Comparison of ENCODE assay signal across 8 mouse cellular contexts in the genomic region with DNA sequence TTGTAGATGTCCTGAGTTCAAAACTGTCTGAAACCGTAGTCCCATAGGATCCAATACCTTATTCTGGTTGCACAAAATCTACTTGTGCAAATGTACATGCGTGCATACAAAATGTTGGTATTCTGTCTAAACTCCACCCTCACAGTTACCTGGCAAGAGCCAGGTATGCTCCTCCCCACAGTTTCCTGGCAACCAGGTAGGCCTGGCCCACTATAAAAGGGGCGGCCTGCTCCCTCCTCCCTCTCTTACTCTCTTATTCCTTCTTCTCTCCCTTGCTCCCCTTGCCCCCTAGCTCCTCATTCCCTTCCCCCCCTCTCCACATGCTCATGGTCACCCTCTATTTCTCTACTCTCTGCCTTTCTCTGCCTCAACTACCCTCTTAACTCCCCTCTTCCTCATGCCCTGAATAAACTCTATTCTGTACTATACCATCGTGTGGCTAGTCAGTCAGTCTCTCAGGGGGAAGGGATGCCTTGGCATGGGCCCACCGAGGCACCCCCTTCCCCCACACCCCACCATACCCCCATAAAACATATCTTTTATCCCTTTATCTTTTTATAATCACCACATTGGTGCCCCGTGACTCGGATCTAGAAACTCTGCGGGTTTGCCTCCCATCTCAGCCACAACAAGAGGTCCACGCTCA. TPM values are rescaled to one million over a fixed set of nuclear protein-coding genes. Genes with fewer than 3 reads are reported as not detected.
DNase-seq lines count a peak whose midpoint lies in the region; ATAC-seq lines count a peak whose summit lies in the region.

No protein-coding gene starts in this region.

- DNase-seq in heart, postnatal 25 days (ENCODE audit: low spot score), result no peak
- no peak for DNase-seq in forebrain, embryonic 14.5 days (ENCODE audit: low spot score)
- no peak for DNase-seq in ovary, postnatal 10 days (ENCODE audit: low spot score)
- DNase-seq in gastrocnemius, adult 8-10 months (ENCODE audit: low spot score in 2 of 2), result no peak
- no peak for DNase-seq in adrenal gland, adult 18-20 months (ENCODE audit: low spot score in 2 of 2)

- H3K9ac ChIP-seq in heart, embryonic 14.5 days (ENCODE audit: low read length), result peak overlapping the region; percentile 49; the same call in 1 of the 2 replicates
- peak overlapping the region; percentile 43 for H3K9ac ChIP-seq in forebrain, embryonic 14.5 days (ENCODE audit: low read length)
- 0 out of 2 replicates have a peak overlapping the region, but pooled peaks have one; percentile 51 for H3K9ac ChIP-seq in limb, embryonic 13.5 days
- no peak overlapping the region for H3K9ac ChIP-seq in midbrain, embryonic 16.5 days (ENCODE audit: low read depth, low read length)

- peak overlapping the region; percentile 58 for H3K4me2 ChIP-seq in heart, embryonic 14.5 days (ENCODE audit: low read length)
- peak overlapping the region; percentile 42 for H3K4me2 ChIP-seq in forebrain, embryonic 14.5 days (ENCODE audit: low read length)
- peak overlapping the region; percentile 56 for H3K4me2 ChIP-seq in limb, embryonic 13.5 days (replicated peaks)
- peak overlapping the region; percentile 56 for H3K4me2 ChIP-seq in midbrain, embryonic 16.5 days (ENCODE audit: low read length)

- no peaks in the 10 kb centered on the region for H3K27me3 ChIP-seq in heart, embryonic 14.5 days (ENCODE audit: control insufficient read depth, insufficient read depth, low read length)
- H3K27me3 ChIP-seq in forebrain, embryonic 14.5 days (replicated peaks; ENCODE audit: control insufficient read depth, insufficient read depth, low read length), result no peaks in the 10 kb centered on the region
- H3K27me3 ChIP-seq in limb, embryonic 13.5 days, result no peaks in the 10 kb centered on the region
- H3K27me3 ChIP-seq in midbrain, embryonic 16.5 days (ENCODE audit: control insufficient read depth, insufficient read depth, low read depth, low read length), result no peaks in the 10 kb centered on the region

- intact Hi-C loops in heart, postnatal 25 days (cut with DNase I), result no loop called here

- no peak for ATAC-seq in heart, embryonic 14.5 days (ENCODE audit: insufficient number of reproducible peaks, insufficient read depth, low FRiP score, low read depth)
- ATAC-seq in forebrain, embryonic 14.5 days, result peak; percentile 15; the same call in 1 of the 2 replicates
- ATAC-seq in limb, embryonic 13.5 days (ENCODE audit: low FRiP score, low read depth), result no peak
- ATAC-seq in midbrain, embryonic 16.5 days, result peak; percentile 54; the same call in 1 of the 2 replicates

- 84% methylated on average over 9 of the region's 9 CpGs for WGBS in heart, embryonic 14.5 days
- 83% methylated on average over 9 of the region's 9 CpGs for WGBS in forebrain, embryonic 14.5 days
- 83% methylated on average over 9 of the region's 9 CpGs for WGBS in limb, embryonic 13.5 days
- WGBS in midbrain, embryonic 16.5 days, result 80% methylated on average over 9 of the region's 9 CpGs

- H3K36me3 ChIP-seq in heart, embryonic 14.5 days (ENCODE audit: control insufficient read depth, insufficient read depth, low read length), result no peaks in the 10 kb centered on the region
- no peaks in the 10 kb centered on the region for H3K36me3 ChIP-seq in forebrain, embryonic 14.5 days (ENCODE audit: control insufficient read depth, insufficient read depth, low read length)
- no peaks in the 10 kb centered on the region for H3K36me3 ChIP-seq in limb, embryonic 13.5 days
- H3K36me3 ChIP-seq in midbrain, embryonic 16.5 days (ENCODE audit: control insufficient read depth, insufficient read depth, low read length), result no peaks in the 10 kb centered on the region

- no peaks in the 10 kb centered on the region for H3K9me3 ChIP-seq in heart, embryonic 14.5 days (ENCODE audit: control insufficient read depth, low read length)
- no peaks in the 10 kb centered on the region for H3K9me3 ChIP-seq in forebrain, embryonic 14.5 days (replicated peaks; ENCODE audit: control insufficient read depth, low read length)
- no peaks in the 10 kb centered on the region for H3K9me3 ChIP-seq in limb, embryonic 13.5 days
- no peaks in the 10 kb centered on the region for H3K9me3 ChIP-seq in midbrain, embryonic 16.5 days (replicated peaks; ENCODE audit: control insufficient read depth, low read length, poor library complexity, severe bottlenecking)

- peaks cover 5 to 6% of the 10 kb centered on the region in 2 experiments; a peak in 3 of 4 replicates for H3K4me1 ChIP-seq in heart, embryonic 14.5 days (ENCODE audit: control insufficient read depth in 2 of 2, insufficient read depth in 2 of 2, low read length in 2 of 2)
- peaks cover 8% of the 10 kb centered on the region for H3K4me1 ChIP-seq in forebrain, embryonic 14.5 days (ENCODE audit: control insufficient read depth, insufficient read depth, low read length)
- peaks cover 12% of the 10 kb centered on the region for H3K4me1 ChIP-seq in limb, embryonic 13.5 days
- H3K4me1 ChIP-seq in midbrain, embryonic 16.5 days (ENCODE audit: control insufficient read depth, insufficient read depth, low read length), result peaks cover 23% of the 10 kb centered on the region

- H3K27ac ChIP-seq in heart, embryonic 14.5 days (replicated peaks in 1 of 2; ENCODE audit: control insufficient read depth in 1 of 2, insufficient read depth in 1 of 2, low read depth in 2 of 2, low read length in 2 of 2), result no peak overlapping the region
- H3K27ac ChIP-seq in forebrain, embryonic 14.5 days (ENCODE audit: low read depth, low read length), result no peak overlapping the region
- H3K27ac ChIP-seq in limb, embryonic 13.5 days, result no peak overlapping the region
- no peak overlapping the region for H3K27ac ChIP-seq in midbrain, embryonic 16.5 days (ENCODE audit: low read length)

- H3K4me3 ChIP-seq in heart, embryonic 14.5 days (ENCODE audit: control insufficient read depth in 1 of 2, insufficient read depth in 1 of 2, low read depth in 1 of 2, low read length in 2 of 2), result peak overlapping the region; percentile 25 to 39; a peak in 3 of 4 replicates
- H3K4me3 ChIP-seq in forebrain, embryonic 14.5 days (ENCODE audit: low read depth, low read length), result no peak overlapping the region
- no peak overlapping the region for H3K4me3 ChIP-seq in limb, embryonic 13.5 days
- no peak overlapping the region for H3K4me3 ChIP-seq in midbrain, embryonic 16.5 days (ENCODE audit: low read depth, low read length)

RNA-seq across cellular contexts. Expression of a gene that starts 31.9 kb away (rescaled TPM):
- 10.7 and 13.7 TPM in 2 replicates for polyA plus RNA-seq in heart, embryonic 14.5 days (2014; fragmentation: Nextera tagmentation; extraction: Ambion mirVana)
- 10 to 100 TPM; 14.1 to 14.5 TPM for total RNA-seq in heart, postnatal 25 days (2021)
- 2.4 and 3.5 TPM in 2 replicates for polyA plus RNA-seq in forebrain, embryonic 14.5 days (2014; fragmentation: Nextera tagmentation; extraction: Ambion mirVana)
- 15.5 and 17.2 TPM in 2 replicates for polyA plus RNA-seq in limb, embryonic 13.5 days (2015; fragmentation: Nextera tagmentation; extraction: Ambion mirVana)
- 1.4 and 2.0 TPM in 2 replicates for polyA plus RNA-seq in midbrain, embryonic 16.5 days (2015; fragmentation: Nextera tagmentation; extraction: Ambion mirVana)
- 1 to 10 TPM; 1.9 to 3.0 (median 2.4) TPM for total RNA-seq in gastrocnemius, adult 8-10 months (2022)
- 10 to 100 TPM; 17.7 to 22.6 TPM for total RNA-seq in adrenal gland, adult 18-20 months (2021)

RNA-seq across cellular contexts. Expression of a gene that starts 33.2 kb away (rescaled TPM):
- polyA plus RNA-seq in heart, embryonic 14.5 days (2014; fragmentation: Nextera tagmentation; extraction: Ambion mirVana), result 47.7 and 52.3 TPM in 2 replicates
- total RNA-seq in heart, postnatal 25 days (2021), result 10 to 100 TPM; 21.0 to 22.3 TPM
- 75.5 and 86.8 TPM in 2 replicates for polyA plus RNA-seq in forebrain, embryonic 14.5 days (2014; fragmentation: Nextera tagmentation; extraction: Ambion mirVana)
- 63.7 and 64.1 TPM in 2 replicates for polyA plus RNA-seq in limb, embryonic 13.5 days (2015; fragmentation: Nextera tagmentation; extraction: Ambion mirVana)
- 53.9 and 59.2 TPM in 2 replicates for polyA plus RNA-seq in midbrain, embryonic 16.5 days (2015; fragmentation: Nextera tagmentation; extraction: Ambion mirVana)
- 10 to 100 TPM; 15.5 to 16.7 (median 16.0) TPM for total RNA-seq in gastrocnemius, adult 8-10 months (2022)
- 10 to 100 TPM; 36.3 to 48.5 TPM for total RNA-seq in adrenal gland, adult 18-20 months (2021)

Comparison
In these comparisons a context has a peak if more than half of its experiments do, and no peak if none do; other contexts are left out.
1. ATAC-seq: peak in forebrain, embryonic 14.5 days (single experiment) and midbrain, embryonic 16.5 days (single experiment); none in heart, embryonic 14.5 days (single experiment) and limb, embryonic 13.5 days (single experiment).
2. H3K4me3 ChIP-seq: peak in heart, embryonic 14.5 days (2 of 2); none in forebrain, embryonic 14.5 days (single experiment), limb, embryonic 13.5 days (single experiment) and midbrain, embryonic 16.5 days (single experiment).
3. Peak in every context shown above with its lines, with median percentiles within 50 percentile points of each other: H3K4me2 ChIP-seq.